Mouse (Mus musculus): ENCODE data around the gene Nckap5. TPM values are rescaled to one million over a fixed set of nuclear protein-coding genes. Genes with fewer than 3 reads are reported as not detected.

Nckap5 gene
- polyA plus RNA-seq, 1 experiment from 2014 or later, result 6.9 TPM

DNA sequence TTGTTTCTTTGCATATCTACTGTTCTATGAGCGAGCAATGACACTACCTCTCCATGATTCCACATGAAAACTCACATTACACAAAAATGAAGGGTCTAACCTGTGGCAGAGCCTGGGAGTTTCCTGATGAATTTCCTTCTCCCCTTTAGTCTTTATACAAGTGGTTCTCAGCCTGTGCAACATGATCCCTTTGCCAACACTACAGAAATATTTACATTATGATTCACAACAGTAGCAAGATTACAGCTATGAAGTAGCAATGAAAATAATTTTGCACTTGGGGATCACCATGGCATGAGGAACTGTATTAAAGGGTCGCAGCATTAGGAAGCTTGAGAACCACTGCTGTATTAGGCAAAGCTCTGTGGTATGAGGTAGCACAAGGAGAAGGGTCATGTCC, 191.1 kb downstream of the Nckap5 start:
- no peak for DNase-seq (ENCODE audit: low spot score)
- 84% methylated on average over 2 of the region's 2 CpGs for WGBS
- no peak overlapping the region for H3K4me3 ChIP-seq
- no peak overlapping the region for H3K27ac ChIP-seq (replicated peaks)
- H3K9me3 ChIP-seq, result no peaks in the 10 kb centered on the region
- no peaks in the 10 kb centered on the region for H3K4me1 ChIP-seq
- H3K27me3 ChIP-seq (replicated peaks; ENCODE audit: low read depth, poor library complexity, severe bottlenecking), result no peaks in the 10 kb centered on the region
- H3K36me3 ChIP-seq (replicated peaks), result no peaks in the 10 kb centered on the region

GRCm38 (mm10) chr1:126637515-126637914, 193.1 kb downstream of the Nckap5 start:
- Histone ChIP-seq H3K4me3 (no peak overlapping the region), H3K27me3 (replicated peaks; ENCODE audit: low read depth, poor library complexity, severe bottlenecking) (no peaks in the 10 kb centered on the region), H3K27ac (replicated peaks) (no peak overlapping the region), H3K36me3 (replicated peaks) (no peaks in the 10 kb centered on the region), H3K9me3 (no peaks in the 10 kb centered on the region), H3K4me1 (no peaks in the 10 kb centered on the region)
- WGBS, result 94% methylated on average over 1 of the region's 1 CpGs
- no peak for DNase-seq (ENCODE audit: low spot score)

- Histone ChIP-seq H3K4me1 (no peaks in the 10 kb centered on the region), H3K27me3 (replicated peaks; ENCODE audit: low read depth, poor library complexity, severe bottlenecking) (no peaks in the 10 kb centered on the region), H3K27ac (replicated peaks) (no peak overlapping the region), H3K9me3 (no peaks in the 10 kb centered on the region), H3K36me3 (replicated peaks) (no peaks in the 10 kb centered on the region), H3K4me3 (no peak overlapping the region)
- DNase-seq (ENCODE audit: low spot score), result no peak
- WGBS, result 88% methylated on average over 3 of the region's 3 CpGs
Observed at GRCm38 (mm10) chr1:126626206-126626605, 204.4 kb downstream of the Nckap5 start.

DNA sequence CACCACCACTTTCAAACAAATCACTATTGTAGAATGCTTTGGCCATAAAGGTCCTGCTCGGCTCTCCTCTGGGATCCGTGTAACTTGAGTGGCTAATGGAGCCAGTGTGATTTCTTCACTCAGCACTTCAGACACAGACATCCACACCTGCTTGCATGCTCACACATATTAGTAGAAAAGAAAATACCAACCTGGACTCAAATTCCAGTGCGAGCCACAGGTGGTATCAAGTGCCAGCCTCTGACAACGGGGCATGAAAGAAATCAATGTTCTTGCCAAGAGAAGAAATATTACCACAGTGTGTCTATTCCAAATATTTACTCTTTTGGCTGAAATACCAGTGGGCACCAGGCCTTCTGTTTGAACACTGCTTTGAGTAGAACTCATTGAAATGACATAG, 208.6 kb downstream of the Nckap5 start:
- no peak overlapping the region for H3K27ac ChIP-seq (replicated peaks)
- H3K27me3 ChIP-seq (replicated peaks; ENCODE audit: low read depth, poor library complexity, severe bottlenecking), result no peaks in the 10 kb centered on the region
- WGBS, result 72% methylated on average over 4 of the region's 4 CpGs
- no peaks in the 10 kb centered on the region for H3K4me1 ChIP-seq
- no peak for DNase-seq (ENCODE audit: low spot score)
- H3K9me3 ChIP-seq, result no peaks in the 10 kb centered on the region
- no peaks in the 10 kb centered on the region for H3K36me3 ChIP-seq (replicated peaks)
- H3K4me3 ChIP-seq, result no peak overlapping the region

GRCm38 (mm10) chr1:126617464-126618041, 213.0 kb downstream of the Nckap5 start:
- Histone ChIP-seq H3K36me3 (replicated peaks) (no peaks in the 10 kb centered on the region), H3K4me1 (no peaks in the 10 kb centered on the region), H3K27ac (replicated peaks) (no peak overlapping the region), H3K4me3 (no peak overlapping the region), H3K9me3 (no peaks in the 10 kb centered on the region), H3K27me3 (replicated peaks; ENCODE audit: low read depth, poor library complexity, severe bottlenecking) (no peaks in the 10 kb centered on the region)
- WGBS, result 89% methylated on average over 9 of the region's 9 CpGs
- no peak for DNase-seq (ENCODE audit: low spot score)

DNA sequence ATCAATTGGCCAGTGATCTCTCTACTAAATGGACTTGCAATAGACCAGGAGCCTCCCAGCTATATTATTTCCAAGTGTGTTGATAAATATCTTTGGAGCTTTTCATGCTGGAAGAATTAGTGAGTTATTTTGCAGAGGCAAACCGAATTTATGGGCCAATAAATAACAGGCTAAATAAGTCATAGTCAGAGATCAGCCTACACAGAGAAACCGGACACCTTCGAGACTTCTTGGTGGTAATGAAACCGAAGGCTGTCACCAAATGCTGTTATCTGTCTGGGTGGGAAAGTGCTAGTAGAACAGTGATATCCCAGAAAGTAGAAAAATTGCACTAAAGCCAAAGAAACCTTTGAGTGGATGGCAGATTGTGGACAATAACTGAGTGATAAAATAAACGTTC, 213.6 kb downstream of the Nckap5 start:
- Histone ChIP-seq H3K9me3 (no peaks in the 10 kb centered on the region), H3K27ac (replicated peaks) (no peak overlapping the region), H3K36me3 (replicated peaks) (no peaks in the 10 kb centered on the region), H3K27me3 (replicated peaks; ENCODE audit: low read depth, poor library complexity, severe bottlenecking) (no peaks in the 10 kb centered on the region), H3K4me3 (no peak overlapping the region), H3K4me1 (no peaks in the 10 kb centered on the region)
- DNase-seq (ENCODE audit: low spot score), result no peak
- 84% methylated on average over 5 of the region's 5 CpGs for WGBS

DNA sequence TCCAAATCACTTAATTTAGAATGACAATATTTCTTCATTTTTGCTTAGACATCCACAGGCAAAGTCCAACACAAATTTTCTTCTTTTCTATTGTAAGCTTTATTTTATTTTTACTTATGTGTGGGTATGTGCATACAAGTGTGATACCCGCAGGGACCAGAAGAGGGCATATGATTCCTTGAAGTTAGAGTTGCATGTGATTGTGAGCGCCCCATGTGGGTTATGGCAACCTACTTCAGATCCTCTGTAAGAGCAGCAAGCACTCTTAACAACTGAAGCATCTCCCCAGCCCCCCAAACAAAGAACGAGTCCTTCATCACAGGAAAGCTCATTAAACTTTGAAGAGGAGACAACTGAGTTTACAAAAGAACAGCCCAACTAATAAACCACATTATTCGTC, 217.7 kb downstream of the Nckap5 start:
- Histone ChIP-seq H3K27me3 (replicated peaks; ENCODE audit: low read depth, poor library complexity, severe bottlenecking) (no peaks in the 10 kb centered on the region), H3K36me3 (replicated peaks) (no peaks in the 10 kb centered on the region), H3K27ac (replicated peaks) (no peak overlapping the region), H3K4me1 (no peaks in the 10 kb centered on the region), H3K9me3 (no peaks in the 10 kb centered on the region), H3K4me3 (no peak overlapping the region)
- 85% methylated on average over 4 of the region's 4 CpGs for WGBS
- no peak for DNase-seq (ENCODE audit: low spot score)

GRCm38 (mm10) chr1:126608586-126608985, 222.0 kb downstream of the Nckap5 start:
- Histone ChIP-seq H3K4me1 (peaks cover 13% of the 10 kb centered on the region; the same call in 1 of the 2 replicates), H3K4me3 (no peak overlapping the region), H3K36me3 (replicated peaks) (no peaks in the 10 kb centered on the region), H3K9me3 (no peaks in the 10 kb centered on the region), H3K27me3 (replicated peaks; ENCODE audit: low read depth, poor library complexity, severe bottlenecking) (peaks cover 21% of the 10 kb centered on the region), H3K27ac (replicated peaks) (no peak overlapping the region)
- WGBS, result 86% methylated on average over 4 of the region's 4 CpGs
- DNase-seq (ENCODE audit: low spot score), result no peak

GRCm38 (mm10) chr1:126606189-126607080, 224.2 kb downstream of the Nckap5 start:
- Histone ChIP-seq H3K27ac (replicated peaks) (peak overlapping the region; percentile 24; the same call in 1 of the 2 replicates), H3K36me3 (replicated peaks) (no peaks in the 10 kb centered on the region), H3K4me3 (no peak overlapping the region), H3K4me1 (peaks cover 25% of the 10 kb centered on the region), H3K9me3 (no peaks in the 10 kb centered on the region), H3K27me3 (replicated peaks; ENCODE audit: low read depth, poor library complexity, severe bottlenecking) (peaks cover 26% of the 10 kb centered on the region)
- no peak for DNase-seq (ENCODE audit: low spot score)
- 85% methylated on average over 14 of the region's 14 CpGs for WGBS

DNA sequence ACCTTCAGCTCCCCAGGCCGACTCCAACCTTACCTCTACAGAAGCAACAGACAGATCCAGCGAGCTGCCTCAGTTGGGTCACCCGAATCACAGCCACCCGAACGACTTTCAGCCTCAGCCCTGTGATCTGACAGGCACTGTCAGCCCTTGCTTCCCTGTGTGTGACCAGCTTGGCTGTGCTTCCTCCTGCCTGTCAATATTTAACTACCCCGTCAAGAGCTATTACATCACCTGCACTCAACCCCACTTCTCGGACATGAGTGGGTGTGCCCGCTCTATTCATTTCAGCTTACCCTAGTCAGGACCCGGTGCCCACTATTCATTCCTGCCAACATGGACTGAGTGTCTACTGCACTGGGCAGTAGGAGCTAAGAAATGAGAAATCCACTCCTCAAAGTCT, 226.0 kb downstream of the Nckap5 start:
- Histone ChIP-seq H3K27ac (replicated peaks) (no peak overlapping the region), H3K4me1 (peaks cover 36% of the 10 kb centered on the region), H3K36me3 (replicated peaks) (no peaks in the 10 kb centered on the region), H3K27me3 (replicated peaks; ENCODE audit: low read depth, poor library complexity, severe bottlenecking) (peaks cover 26% of the 10 kb centered on the region), H3K9me3 (no peaks in the 10 kb centered on the region), H3K4me3 (no peak overlapping the region)
- 83% methylated on average over 9 of the region's 9 CpGs for WGBS
- DNase-seq (ENCODE audit: low spot score), result no peak

GRCm38 (mm10) chr1:126603771-126604515, 226.7 kb downstream of the Nckap5 start:
- H3K27me3 ChIP-seq (replicated peaks; ENCODE audit: low read depth, poor library complexity, severe bottlenecking), result peaks cover 26% of the 10 kb centered on the region
- DNase-seq (ENCODE audit: low spot score), result no peak
- no peaks in the 10 kb centered on the region for H3K36me3 ChIP-seq (replicated peaks)
- no peaks in the 10 kb centered on the region for H3K9me3 ChIP-seq
- peaks cover 38% of the 10 kb centered on the region for H3K4me1 ChIP-seq
- H3K27ac ChIP-seq (replicated peaks), result no peak overlapping the region
- 84% methylated on average over 7 of the region's 7 CpGs for WGBS
- H3K4me3 ChIP-seq, result no peak overlapping the region

DNA sequence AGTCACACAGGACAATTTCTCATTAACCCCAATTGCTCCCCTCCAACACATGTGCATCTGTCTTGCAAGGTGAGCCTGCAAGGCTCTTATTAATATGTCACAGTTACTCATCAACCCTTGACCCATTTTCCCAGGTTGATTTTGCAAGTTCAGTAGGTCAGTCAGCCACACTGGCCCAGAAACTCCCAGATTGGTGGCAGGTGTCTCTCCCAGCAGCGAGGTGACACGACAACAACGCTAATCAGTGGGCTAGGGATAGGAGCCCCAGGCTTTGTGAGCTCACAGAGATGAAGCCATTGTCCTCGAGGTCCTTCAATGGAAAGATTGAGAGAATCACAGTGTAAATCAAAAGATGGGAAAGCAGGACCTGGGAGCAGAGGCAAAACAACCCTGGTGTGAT, 230.0 kb downstream of the Nckap5 start:
- Histone ChIP-seq H3K36me3 (replicated peaks) (no peaks in the 10 kb centered on the region), H3K9me3 (no peaks in the 10 kb centered on the region), H3K27me3 (replicated peaks; ENCODE audit: low read depth, poor library complexity, severe bottlenecking) (peaks cover 23% of the 10 kb centered on the region), H3K4me1 (peaks cover 53% of the 10 kb centered on the region), H3K27ac (replicated peaks) (no peak overlapping the region), H3K4me3 (no peak overlapping the region)
- peak; percentile 55 for DNase-seq (ENCODE audit: low spot score)
- 42% methylated on average over 4 of the region's 4 CpGs for WGBS
